Mouse (Mus musculus): ENCODE results near the gene Nup210l.
"Not testable (repeated sequence)": the region's sequence is repeated elsewhere in the genome, so short reads cannot be mapped to it uniquely, and the experiment has no call there.

Nup210l gene

GRCm38 (mm10) chr3:90222455-90222854, 118.5 kb downstream of the Nup210l start:
- no peak for DNase-seq (ENCODE audit: low read depth)

GRCm38 (mm10) chr3:90222941-90223340, 119.0 kb downstream of the Nup210l start:
- DNase-seq (ENCODE audit: low read depth) = no peak

- no peak for DNase-seq (ENCODE audit: low read depth)
Measured at GRCm38 (mm10) chr3:90224331-90224730, 120.4 kb downstream of the Nup210l start.

GRCm38 (mm10) chr3:90231075-90231474, 127.1 kb downstream of the Nup210l start:
- DNase-seq (ENCODE audit: low read depth) = no peak

GRCm38 (mm10) chr3:90231507-90232333, 127.8 kb downstream of the Nup210l start, which contains the start of gene Jtb:
Gene Jtb (plus strand): TSS chr3:90231597.
- peak; percentile 91 for DNase-seq (ENCODE audit: low read depth)

GRCm38 (mm10) chr3:90241251-90241650, 137.3 kb downstream of the Nup210l start:
- no peak for DNase-seq (ENCODE audit: low read depth)

GRCm38 (mm10) chr3:90241669-90242358, 137.9 kb downstream of the Nup210l start:
- DNase-seq (ENCODE audit: low read depth) = no peak

- no peak for DNase-seq (ENCODE audit: low read depth)
Measured at GRCm38 (mm10) chr3:90242984-90243775, 139.2 kb downstream of the Nup210l start, which contains the start of gene Creb3l4. Gene Creb3l4 (minus strand): TSS chr3:90243512.

- DNase-seq (ENCODE audit: low read depth) = no peak
Measured at GRCm38 (mm10) chr3:90245406-90245805, 141.5 kb downstream of the Nup210l start.

GRCm38 (mm10) chr3:90247630-90247959, 143.7 kb downstream of the Nup210l start:
- DNase-seq (ENCODE audit: low read depth) = peak; percentile 34

GRCm38 (mm10) chr3:90247960-90248745, 144.2 kb downstream of the Nup210l start, which contains the start of gene Slc39a1:
Gene Slc39a1 (plus strand): TSS chr3:90248172.
- peak; percentile 93 for DNase-seq (ENCODE audit: low read depth)

- DNase-seq (ENCODE audit: low read depth) = no peak
Measured at GRCm38 (mm10) chr3:90248746-90249100, 144.8 kb downstream of the Nup210l start.

- DNase-seq (ENCODE audit: low read depth) = no peak
Measured at GRCm38 (mm10) chr3:90250791-90251190, 146.9 kb downstream of the Nup210l start.

GRCm38 (mm10) chr3:90251731-90252226, 147.8 kb downstream of the Nup210l start:
- DNase-seq (ENCODE audit: low read depth) = not testable (repeated sequence)

- not testable (repeated sequence) for DNase-seq (ENCODE audit: low read depth)
Measured at GRCm38 (mm10) chr3:90252659-90253058, 148.7 kb downstream of the Nup210l start.

- DNase-seq (ENCODE audit: low read depth) = not testable (repeated sequence)
Measured at GRCm38 (mm10) chr3:90253174-90253573, 149.2 kb downstream of the Nup210l start.

GRCm38 (mm10) chr3:90253653-90254418, 149.9 kb downstream of the Nup210l start, which contains the start of gene Crtc2:
Gene Crtc2 (plus strand): TSS chr3:90254163.
- DNase-seq (ENCODE audit: low read depth) = peak; percentile 90

GRCm38 (mm10) chr3:90254419-90255193, 150.7 kb downstream of the Nup210l start:
- no peak for DNase-seq (ENCODE audit: low read depth)

- DNase-seq (ENCODE audit: low read depth) = no peak
Measured at GRCm38 (mm10) chr3:90255194-90255565, 151.2 kb downstream of the Nup210l start.
